Mouse (Mus musculus) left cerebral cortex, postnatal 14 days (tissue): Measurements from ENCODE around the gene Sos2. TPM values are rescaled to one million over a fixed set of nuclear protein-coding genes. Genes with fewer than 3 reads are reported as not detected.
"Not testable (repeated sequence)": the region's sequence is repeated elsewhere in the genome, so short reads cannot be mapped to it uniquely, and the experiment has no call there.

Source experiments
- DNase-seq, 2 experiments: peaks; one replicate each; pipeline ENCODE4 v3.0.0; 2021 to 2022; ENCODE audit warnings: low spot score in 2 of 2, mixed read lengths in 1 of 2
- intact Hi-C: fragments of 180-260 bp; cut with DNase I; formaldehyde crosslinking; loops from one replicate; pipeline ENCODE4 v1.15.1; 2025
- total RNA-seq, 2 experiments: library from RNA; stranded (reverse); gene quantifications; 2 replicates each; pipeline ENCODE4 v1.2.3; 2021

Gene Sos2
- total RNA-seq, 2 experiments from 2014 or later = 31.5 to 34.3 TPM

DNA sequence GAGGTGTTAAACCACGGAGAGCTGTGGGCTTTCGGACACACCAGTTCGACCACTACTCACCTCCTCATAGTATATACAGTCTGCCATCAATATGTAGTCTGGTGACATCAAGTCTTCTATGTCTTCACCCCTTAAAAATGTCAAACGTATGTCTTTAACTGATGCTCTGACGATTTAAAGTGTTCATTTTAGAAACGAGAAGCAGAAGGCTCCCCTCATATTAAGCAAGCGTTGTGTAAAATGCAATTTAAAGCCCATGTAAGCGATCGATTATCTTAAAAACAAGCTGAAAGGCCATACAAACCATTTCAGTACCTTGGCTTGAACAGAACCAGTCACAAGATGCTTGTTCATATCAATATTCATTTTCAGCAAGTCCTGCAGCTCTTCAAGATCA, 99.4 kb downstream of the Sos2 start:
- intact Hi-C loops = loop anchor here (5.0 kb wide), 1 partner anchor 210 kb away; the partner anchor contains the start of genes Arf6 and Gm9887
- no peak for DNase-seq

- DNase-seq = no peak
- intact Hi-C loops = loop anchor here (5.0 kb wide), 1 partner anchor 207 kb away; the partner anchor contains the start of genes Arf6 and Gm9887
These were observed 102.0 kb downstream of the Sos2 start for GRCm38 (mm10) chr12:69579623-69580022.

GRCm38 (mm10) chr12:69576120-69576627, 105.5 kb downstream of the Sos2 start:
- DNase-seq = no peak
- intact Hi-C loops = no loop called here

GRCm38 (mm10) chr12:69573916-69574881, 107.5 kb downstream of the Sos2 start:
- intact Hi-C loops = no loop called here
- DNase-seq = peak; percentile 87 to 92

DNA sequence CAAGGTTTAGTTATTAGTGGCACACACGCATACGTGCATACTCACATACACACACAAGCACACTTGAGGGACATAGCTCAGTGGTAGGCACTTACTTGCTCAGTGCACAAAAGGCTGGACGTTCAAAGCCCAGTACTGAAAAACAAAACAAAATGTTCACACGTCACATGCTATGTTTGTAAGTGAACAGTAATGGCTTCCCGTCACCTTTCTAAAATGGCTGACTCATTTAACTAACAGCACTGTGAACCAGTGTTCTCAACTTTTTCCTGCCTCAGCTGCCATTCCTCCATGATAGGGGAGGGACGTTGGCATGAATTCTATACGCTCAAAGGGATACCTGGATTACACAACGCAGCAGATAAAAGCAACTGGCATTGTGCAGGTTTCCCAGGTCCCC, 108.4 kb downstream of the Sos2 start:
- no peak for DNase-seq
- intact Hi-C loops = no loop called here

GRCm38 (mm10) chr12:69569926-69570325, 111.7 kb downstream of the Sos2 start:
- intact Hi-C loops = no loop called here
- no peak for DNase-seq

- intact Hi-C loops = no loop called here
- DNase-seq = no peak
These were observed 113.4 kb downstream of the Sos2 start for GRCm38 (mm10) chr12:69568266-69568665.

- DNase-seq, intact Hi-C loops: not testable (repeated sequence)
These were observed 120.6 kb downstream of the Sos2 start for GRCm38 (mm10) chr12:69561006-69561405.

- DNase-seq = no peak
- intact Hi-C loops = no loop called here
These were observed 125.3 kb downstream of the Sos2 start for GRCm38 (mm10) chr12:69556221-69556861.

- intact Hi-C loops = no loop called here
- DNase-seq = no peak
These were observed 136.0 kb downstream of the Sos2 start for GRCm38 (mm10) chr12:69545456-69546178.

GRCm38 (mm10) chr12:69544994-69545393, 136.7 kb downstream of the Sos2 start:
- DNase-seq = no peak
- intact Hi-C loops = no loop called here

DNA sequence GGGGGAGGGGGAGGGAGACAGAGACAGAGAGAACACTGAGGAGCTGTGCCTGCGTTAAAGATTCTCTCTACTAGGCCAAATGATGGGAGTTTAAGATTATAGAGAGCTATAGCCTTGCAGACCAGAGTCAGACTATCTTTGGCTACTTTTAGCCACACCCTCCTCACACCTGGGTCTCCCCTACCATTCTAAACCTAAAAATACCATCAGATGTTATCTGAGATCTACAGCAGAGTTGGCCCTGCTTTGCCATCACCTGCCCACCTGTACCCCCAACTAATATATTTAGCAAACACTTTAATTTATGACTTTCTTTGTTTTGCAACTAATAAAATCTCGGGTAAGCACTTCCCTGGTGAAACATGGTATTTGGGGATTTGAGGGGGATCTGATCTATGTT, 137.1 kb downstream of the Sos2 start:
- DNase-seq = no peak
- intact Hi-C loops = no loop called here

- DNase-seq = no peak
- intact Hi-C loops = no loop called here
These were observed 139.3 kb downstream of the Sos2 start for GRCm38 (mm10) chr12:69542376-69542775.

- intact Hi-C loops = no loop called here
- DNase-seq = no peak
These were observed 140.0 kb downstream of the Sos2 start for GRCm38 (mm10) chr12:69541663-69542062.

DNA sequence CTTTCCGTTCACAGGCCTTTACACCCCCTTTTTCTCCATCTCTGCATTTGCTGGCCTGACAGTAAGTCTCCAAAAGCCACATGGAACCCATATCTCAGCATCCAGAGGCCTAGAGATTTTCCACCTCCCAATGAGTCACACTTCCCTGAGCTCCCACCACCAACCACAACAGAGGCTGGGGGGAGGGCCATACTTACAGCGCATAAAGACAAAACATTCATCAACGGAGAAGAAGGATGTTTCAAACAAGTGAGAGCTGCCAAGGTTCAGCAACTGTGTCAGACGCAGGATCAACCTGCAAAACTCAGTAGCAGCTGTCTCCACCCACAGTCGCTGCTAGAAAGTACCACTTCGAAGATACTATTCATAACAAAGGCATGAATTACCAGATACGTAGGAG, 142.3 kb downstream of the Sos2 start:
- intact Hi-C loops = no loop called here
- peak in 1 of 2 experiments; percentile 16 for DNase-seq

GRCm38 (mm10) chr12:69538362-69538950, 143.2 kb downstream of the Sos2 start:
- DNase-seq = no peak

DNA sequence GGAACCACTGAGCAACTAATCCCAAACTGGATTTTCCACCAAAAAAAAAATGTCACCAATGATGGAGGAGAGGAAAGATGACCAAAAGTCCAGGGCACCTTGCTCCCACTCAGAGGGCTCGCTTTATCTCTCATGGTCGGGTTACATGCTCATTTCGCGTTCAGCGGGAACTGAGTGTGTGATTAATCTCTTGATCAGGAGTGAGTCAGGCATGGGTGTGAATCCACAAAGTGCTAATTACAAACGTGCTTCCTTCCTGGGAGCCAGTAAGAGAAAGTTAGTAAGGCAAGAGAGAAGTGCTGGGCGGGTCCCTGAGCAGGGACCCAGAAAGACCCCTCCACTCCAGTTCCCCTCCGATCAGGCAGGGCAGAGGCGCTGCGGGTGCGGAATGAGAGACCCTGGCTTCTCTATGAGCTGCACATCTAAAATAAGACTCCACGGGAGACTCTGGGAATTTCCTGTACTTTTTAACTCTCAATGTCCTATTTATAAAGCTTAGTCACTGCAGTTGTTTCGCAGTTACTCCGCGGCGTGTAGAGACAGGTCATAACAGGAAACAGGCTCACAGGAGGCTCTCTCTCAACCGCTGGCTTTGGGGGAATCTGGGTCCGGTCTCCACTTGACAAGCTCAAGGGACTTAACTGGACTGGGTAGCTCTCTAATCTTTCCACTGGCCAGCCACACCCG, 143.8 kb downstream of the Sos2 start:
- intact Hi-C loops = no loop called here
- peak; percentile 36 to 65 for DNase-seq

More at GRCm38 (mm10) chr12:69538362-69538950, 143.2 kb downstream of the Sos2 start:
- intact Hi-C loops = no loop called here

- intact Hi-C loops = no loop called here
- DNase-seq = peak in 1 of 2 experiments; percentile 30
These were observed 144.4 kb downstream of the Sos2 start for GRCm38 (mm10) chr12:69537243-69537674.
